Mouse (Mus musculus): Measurements from ENCODE around the gene Itga8.

DNA sequence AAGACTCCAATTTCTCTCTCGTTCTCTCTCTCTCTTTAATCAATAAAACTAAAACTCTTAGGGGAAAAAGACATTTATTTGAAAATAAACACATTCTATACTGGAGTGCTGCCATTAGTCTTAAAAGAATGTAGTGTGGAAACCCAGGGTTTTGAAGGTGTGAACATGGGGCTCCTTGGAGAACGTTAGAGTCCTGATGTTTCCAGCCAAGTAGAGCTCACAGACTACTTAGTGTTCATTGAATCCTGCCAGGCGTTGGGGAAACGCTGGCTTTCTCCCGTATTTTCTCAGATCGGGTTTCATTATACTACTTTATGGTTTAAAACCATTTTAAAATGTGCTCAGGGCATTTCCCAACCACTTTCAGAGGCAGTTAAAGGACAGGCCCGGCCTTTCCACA, 103.0 kb downstream of the Itga8 start:
- TF ChIP-seq POLR2A (IDR thresholded peaks at IDR 0.05; ENCODE audit: control insufficient read depth, low read depth, low read length) (no peak), CTCF (IDR thresholded peaks at IDR 0.05; ENCODE audit: control insufficient read depth, insufficient read depth, insufficient replicate concordance, low read depth, low read length) (no peak)
